Mouse (Mus musculus): ENCODE measurements at regions not wholly inside any gene's neighbourhood (a gene's known extent, or its start where the extent isn't known, plus 50 kb on each side); places are given as distances from the start of the nearest gene placed in this dataset.

GRCm38 (mm10) chr5:39335321-39335720 is 420.0 kb downstream of the Hs3st1 start:
- TF ChIP-seq GATA1 (IDR thresholded peaks at IDR 0.05; ENCODE audit: borderline replicate concordance, low read length) (no peak), FLI1 (IDR thresholded peaks at IDR 0.05; ENCODE audit: low read length) (no peak)

Data from megakaryocyte, embryonic 14.5 days (primary cell).